Mouse (Mus musculus) yolk sac, embryonic 10.5 days (tissue): Measurements from ENCODE around the gene Sort1.
A peak's percentile ranks its signal among the peaks of the same experiment; 100 is the strongest.

Source experiments
- DNase-seq: peaks from one replicate; pipeline ENCODE4 v3.0.0-alpha.2; 2017; ENCODE audit warnings: low spot score

The Sort1 gene

GRCm38 (mm10) chr3:108383485-108384354, 99.8 kb downstream of the Sort1 start, which contains the start of gene Psrc1:
Gene Psrc1, plus strand, starts transcription at chr3:108383839.
- DNase-seq, result peak; percentile 88

- no peak for DNase-seq
Observed at GRCm38 (mm10) chr3:108384425-108384824, 100.5 kb downstream of the Sort1 start.

- DNase-seq, result no peak
Observed at GRCm38 (mm10) chr3:108386186-108386585, 102.3 kb downstream of the Sort1 start.

- DNase-seq, result peak; percentile 88
Observed at GRCm38 (mm10) chr3:108389111-108389545, 105.2 kb downstream of the Sort1 start.

GRCm38 (mm10) chr3:108392299-108392698, 108.4 kb downstream of the Sort1 start:
- peak; percentile 35 for DNase-seq

- DNase-seq, result no peak
Observed at GRCm38 (mm10) chr3:108392793-108393192, 108.9 kb downstream of the Sort1 start.

- DNase-seq, result no peak
Observed at GRCm38 (mm10) chr3:108398281-108398680, 114.4 kb downstream of the Sort1 start.

GRCm38 (mm10) chr3:108400442-108400841, 116.6 kb downstream of the Sort1 start:
- no peak for DNase-seq

- DNase-seq, result peak; percentile 56
Observed at GRCm38 (mm10) chr3:108401692-108402527, 118.0 kb downstream of the Sort1 start.

- DNase-seq, result no peak
Observed at GRCm38 (mm10) chr3:108402528-108402920, 118.6 kb downstream of the Sort1 start.

GRCm38 (mm10) chr3:108405536-108406305, 121.8 kb downstream of the Sort1 start:
- DNase-seq, result no peak

GRCm38 (mm10) chr3:108406306-108406885, 122.5 kb downstream of the Sort1 start:
- DNase-seq, result no peak

- no peak for DNase-seq
Observed at GRCm38 (mm10) chr3:108408517-108409008, 124.7 kb downstream of the Sort1 start.

GRCm38 (mm10) chr3:108409656-108410358, 125.9 kb downstream of the Sort1 start:
- DNase-seq, result no peak

GRCm38 (mm10) chr3:108410359-108410714, 126.5 kb downstream of the Sort1 start:
- no peak for DNase-seq
